Mouse (Mus musculus) ES-E14 (cell line): ENCODE data around the gene Ndufv1.

Source experiments
- CHD2 ChIP-seq: IDR thresholded peaks from 2 replicates; pipeline ENCODE4 v1.6.1; 2014; ENCODE audit warnings: mild to moderate bottlenecking, low read depth, low read length, inconsistent platforms
- HCFC1 ChIP-seq: IDR thresholded peaks from 2 replicates; pipeline ENCODE4 v1.6.1; 2012; ENCODE audit warnings: low read length, inconsistent platforms, borderline replicate concordance; ENCODE audit not compliant: insufficient read depth
- MAFK ChIP-seq: IDR thresholded peaks from 2 replicates; pipeline ENCODE4 v1.6.1; 2014; ENCODE audit warnings: mild to moderate bottlenecking, low read depth, low read length, inconsistent platforms; ENCODE audit not compliant: insufficient read depth
- ZNF384 ChIP-seq: IDR thresholded peaks from 2 replicates; pipeline ENCODE4 v1.6.1; 2012; ENCODE audit warnings: low read depth, low read length, inconsistent platforms

- TF ChIP-seq HCFC1 (no peak), CHD2 (no peak), MAFK (no peak), ZNF384 (no peak)
These were observed 40.4 kb downstream of the Ndufv1 start, which contains the start of gene Aldh3b2 for GRCm38 (mm10) chr19:3972229-3972628.
